Comparison of ENCODE assay signal across 23 mouse cellular contexts in the genomic region with DNA sequence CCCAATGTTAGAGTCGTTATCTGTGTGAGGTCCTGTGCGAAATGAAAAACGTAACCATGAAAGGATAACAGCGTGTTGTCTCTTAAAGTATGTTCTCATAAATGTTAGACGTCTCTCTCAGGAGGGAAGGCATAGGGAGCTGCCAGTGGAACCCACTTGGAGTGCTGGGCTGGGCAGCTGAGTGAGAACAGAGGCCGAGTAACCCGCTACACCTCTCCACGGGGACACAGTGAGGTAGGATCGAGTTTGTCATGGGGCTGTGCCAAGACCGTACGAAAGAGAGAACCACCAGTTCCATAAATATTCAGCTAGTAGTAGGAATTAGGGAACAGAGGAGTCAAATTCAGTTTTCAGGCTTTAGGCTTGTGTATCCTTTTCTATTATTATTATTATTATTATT.
"Had no signal": no experiment of that assay in that cellular context is flagged by ENCODE, and none has a peak within 500 bp of the region (broad histone marks: within the 10 kb centered on the region; RNA-seq: fewer than 3 reads in every experiment).

No protein-coding gene starts in this region.

- H3K36me3 ChIP-seq: limb, embryonic 10.5 days; limb, embryonic 13.5 days; midbrain, embryonic 12.5 days; midbrain, embryonic 15.5 days; neural tube, embryonic 15.5 days; stomach, embryonic 15.5 days had no signal

- H3K4me1 ChIP-seq: midbrain, embryonic 12.5 days; neural tube, embryonic 12.5 days; neural tube, embryonic 15.5 days had no signal

- H3K4me3 ChIP-seq: limb, embryonic 10.5 days; limb, embryonic 13.5 days; midbrain, embryonic 12.5 days; midbrain, embryonic 15.5 days; neural tube, embryonic 12.5 days; neural tube, embryonic 15.5 days; stomach, embryonic 15.5 days had no signal

- ATAC-seq: lung, postnatal 0 days; midbrain, embryonic 15.5 days had no signal

- H3K27me3 ChIP-seq: limb, embryonic 13.5 days; midbrain, embryonic 12.5 days; midbrain, embryonic 15.5 days; neural tube, embryonic 12.5 days; neural tube, embryonic 15.5 days; stomach, embryonic 15.5 days had no signal

- H3K27ac ChIP-seq: limb, embryonic 10.5 days; limb, embryonic 13.5 days; liver, embryonic 14.5 days; macrophage; midbrain, embryonic 12.5 days; neural tube, embryonic 12.5 days; neural tube, embryonic 15.5 days had no signal

- DNase-seq: kidney, adult 18-20 months; kidney, adult 9 months; kidney, postnatal 14 days; layer of hippocampus, postnatal 36 days; liver; liver, postnatal 0 days; lung, embryonic 14.5 days; right cerebral cortex, adult 18-20 months; right cerebral cortex, postnatal 14 days; spleen, adult 18-20 months; thymus, adult 2 months; thymus, postnatal 14 days; thymus, postnatal 4 days had no signal
